Mouse (Mus musculus): ENCODE results near the gene Eef1a1. TPM values are rescaled to one million over a fixed set of nuclear protein-coding genes. Genes with fewer than 3 reads are reported as not detected.
"Not testable (repeated sequence)": the region's sequence is repeated elsewhere in the genome, so short reads cannot be mapped to it uniquely, and the experiment has no call there.

Gene Eef1a1
- polyA plus RNA-seq, 1 experiment = 2,427 TPM

DNA sequence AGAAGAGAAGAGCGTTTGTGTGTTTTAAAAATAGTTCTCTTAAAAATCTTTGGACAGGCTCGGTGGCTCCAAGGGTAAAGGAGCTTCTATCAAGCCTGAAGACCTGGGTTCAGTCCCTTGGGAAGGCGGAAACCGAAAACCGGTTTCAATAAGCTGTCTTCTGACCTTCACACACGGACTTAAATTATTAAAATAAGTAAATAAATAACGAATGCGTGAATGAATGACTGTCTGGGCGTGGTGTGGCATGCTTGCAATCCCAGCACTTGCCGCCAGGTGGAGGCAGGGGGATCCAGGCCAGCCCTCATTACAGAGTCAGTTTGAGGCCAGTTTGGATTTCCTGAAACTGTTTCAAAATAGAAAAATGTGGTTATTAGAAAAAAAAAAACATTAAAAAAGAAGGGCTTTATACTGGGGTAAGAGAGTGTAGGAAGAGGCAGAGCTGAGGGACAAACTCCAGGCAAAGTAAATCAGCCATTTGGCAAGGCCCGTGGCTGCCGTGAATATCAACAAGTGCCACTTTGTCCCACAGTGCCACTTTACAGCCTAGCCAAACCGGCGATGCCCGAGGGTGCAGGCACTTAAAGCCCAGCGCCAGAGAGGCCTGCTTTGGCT is 38.9 kb upstream of the Eef1a1 start:
- DNase-seq = peak; percentile 65 to 80
- no peak overlapping the region for H3K27ac ChIP-seq (ENCODE audit: insufficient read depth, low read length)
- H3K27me3 ChIP-seq (ENCODE audit: control insufficient read depth, insufficient read depth, low read length) = no peaks in the 10 kb centered on the region
- H3K4me3 ChIP-seq (replicated peaks; ENCODE audit: insufficient read depth, low read depth, low read length) = peak overlapping the region; percentile 54
- H3K4me1 ChIP-seq (ENCODE audit: control insufficient read depth, insufficient read depth, low read length) = no peaks in the 10 kb centered on the region
- TF ChIP-seq POLR2A (IDR thresholded peaks at IDR 0.05; ENCODE audit: borderline replicate concordance, insufficient read depth, low read length) (no peak), CTCF (IDR thresholded peaks at IDR 0.05; ENCODE audit: borderline replicate concordance, insufficient read depth, low read depth, low read length) (peak; percentile 89)
- 1% methylated on average over 16 of the region's 16 CpGs for WGBS

DNA sequence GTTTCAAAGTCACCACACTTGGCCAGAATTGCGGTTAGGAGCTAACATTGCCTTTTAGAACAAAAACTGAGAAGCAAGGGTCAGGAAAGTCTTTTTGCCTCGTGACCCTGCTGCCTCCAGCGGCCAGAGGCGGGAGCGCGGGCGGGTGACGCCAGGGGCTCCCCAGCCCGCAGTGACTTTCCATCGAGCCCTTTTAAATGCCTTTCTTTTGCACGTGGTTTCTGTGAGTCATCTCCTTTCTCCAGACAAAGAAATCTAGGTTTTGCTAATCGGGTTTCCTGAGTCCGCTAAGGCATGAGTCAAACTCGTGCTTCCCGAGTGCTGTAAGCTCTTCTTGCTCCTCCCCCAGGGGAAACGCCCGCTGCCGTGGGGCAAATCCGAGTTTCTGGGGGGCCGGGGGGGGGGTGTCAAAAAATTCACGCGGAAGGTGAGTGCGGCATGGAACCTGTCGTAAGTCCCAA is 38.4 kb upstream of the Eef1a1 start:
- Histone ChIP-seq H3K27ac (ENCODE audit: insufficient read depth, low read length) (no peak overlapping the region), H3K4me1 (ENCODE audit: control insufficient read depth, insufficient read depth, low read length) (no peaks in the 10 kb centered on the region), H3K4me3 (replicated peaks; ENCODE audit: insufficient read depth, low read depth, low read length) (peak overlapping the region; percentile 54), H3K27me3 (ENCODE audit: control insufficient read depth, insufficient read depth, low read length) (no peaks in the 10 kb centered on the region)
- peak; percentile 68 to 73 for DNase-seq
- under 1% methylated on average over 24 of the region's 24 CpGs for WGBS
- TF ChIP-seq POLR2A (IDR thresholded peaks at IDR 0.05; ENCODE audit: borderline replicate concordance, insufficient read depth, low read length) = no peak
- TF ChIP-seq CTCF (IDR thresholded peaks at IDR 0.05; ENCODE audit: borderline replicate concordance, insufficient read depth, low read depth, low read length) = peak; percentile 80

DNA sequence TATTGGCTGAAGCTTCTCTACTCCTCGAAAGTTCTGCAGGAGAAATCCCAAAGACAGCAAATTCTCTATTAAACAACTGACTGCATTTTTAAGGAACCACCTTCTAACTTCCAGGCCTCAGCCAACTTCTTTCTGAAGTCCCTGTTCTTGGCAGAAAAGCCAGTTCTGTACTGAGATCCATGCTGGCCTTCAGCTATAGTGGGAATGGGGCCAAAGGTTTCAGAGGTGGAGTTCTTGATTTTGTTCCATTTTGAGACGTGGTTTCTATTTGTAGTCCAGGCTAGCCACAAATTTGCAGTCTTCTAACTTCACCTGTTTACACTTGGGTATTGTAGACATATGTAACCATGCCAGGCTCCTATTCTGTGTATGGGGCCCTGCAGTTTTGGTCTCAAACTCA is 37.3 kb upstream of the Eef1a1 start:
- Histone ChIP-seq H3K27ac (ENCODE audit: insufficient read depth, low read length) (no peak overlapping the region), H3K4me3 (replicated peaks; ENCODE audit: insufficient read depth, low read depth, low read length) (no peak overlapping the region), H3K4me1 (ENCODE audit: control insufficient read depth, insufficient read depth, low read length) (no peaks in the 10 kb centered on the region), H3K27me3 (ENCODE audit: control insufficient read depth, insufficient read depth, low read length) (no peaks in the 10 kb centered on the region)
- DNase-seq = no peak
- TF ChIP-seq CTCF (IDR thresholded peaks at IDR 0.05; ENCODE audit: borderline replicate concordance, insufficient read depth, low read depth, low read length) = no peak
- TF ChIP-seq POLR2A (IDR thresholded peaks at IDR 0.05; ENCODE audit: borderline replicate concordance, insufficient read depth, low read length) = no peak
- 63% methylated on average over 2 of the region's 2 CpGs for WGBS

DNA sequence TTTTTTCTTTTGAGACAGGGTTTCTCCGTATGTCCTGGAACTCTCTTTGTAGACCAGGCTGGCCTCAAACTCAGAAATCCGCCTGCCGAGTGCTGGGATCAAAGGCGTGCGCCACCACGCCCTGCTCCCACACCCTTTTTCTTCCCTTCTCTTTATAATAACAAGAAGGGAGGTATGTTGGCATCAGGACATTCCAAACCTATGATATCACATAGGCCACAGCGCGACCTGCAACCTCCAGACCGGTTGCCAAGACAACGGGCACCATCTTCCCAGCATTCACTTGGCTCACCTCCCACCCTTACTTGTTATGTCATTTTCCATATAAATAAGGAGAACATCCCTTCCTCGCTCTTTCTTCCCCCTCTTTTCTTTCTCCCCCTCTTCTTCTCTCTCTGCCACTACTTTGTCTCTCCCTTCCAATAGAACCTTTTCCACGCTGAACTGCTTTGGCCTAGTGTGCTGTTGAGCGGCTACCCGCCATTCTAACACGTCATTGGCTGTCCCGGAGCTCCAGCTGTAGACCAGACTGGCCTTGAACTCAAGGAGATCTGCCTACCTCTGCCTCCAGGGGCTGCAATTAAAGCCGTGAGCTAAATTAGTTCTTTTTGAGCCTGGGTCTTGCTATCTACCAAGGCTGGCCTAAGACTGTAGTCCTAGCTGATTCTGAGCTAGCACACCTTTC is 36.6 kb upstream of the Eef1a1 start:
- H3K27ac ChIP-seq (ENCODE audit: insufficient read depth, low read length) = no peak overlapping the region
- no peaks in the 10 kb centered on the region for H3K27me3 ChIP-seq (ENCODE audit: control insufficient read depth, insufficient read depth, low read length)
- H3K4me1 ChIP-seq (ENCODE audit: control insufficient read depth, insufficient read depth, low read length) = peaks cover 4% of the 10 kb centered on the region; the same call in 1 of the 2 replicates
- TF ChIP-seq CTCF (IDR thresholded peaks at IDR 0.05; ENCODE audit: borderline replicate concordance, insufficient read depth, low read depth, low read length) (no peak), POLR2A (IDR thresholded peaks at IDR 0.05; ENCODE audit: borderline replicate concordance, insufficient read depth, low read length) (no peak)
- DNase-seq = no peak
- WGBS = 93% methylated on average over 17 of the region's 17 CpGs
- H3K4me3 ChIP-seq (replicated peaks; ENCODE audit: insufficient read depth, low read depth, low read length) = no peak overlapping the region

DNA sequence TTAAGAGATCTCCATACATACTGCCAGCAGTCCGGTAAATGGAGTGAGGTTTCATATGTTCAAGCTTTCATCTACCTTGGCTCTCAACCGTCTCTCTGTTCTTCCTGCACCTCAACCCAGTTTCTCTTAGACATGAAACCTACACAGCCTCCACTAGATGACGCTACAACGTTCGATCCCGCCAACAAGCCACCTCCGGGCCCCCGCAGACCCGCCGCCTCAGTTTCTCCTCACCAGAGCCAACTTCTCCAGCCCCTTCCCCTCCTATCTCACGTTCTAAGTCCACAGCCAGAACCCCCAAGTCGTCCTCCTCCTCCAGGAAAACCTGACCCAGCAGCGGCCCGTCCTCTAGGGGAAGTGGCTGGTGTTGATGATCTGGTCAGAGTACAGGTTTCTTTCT is 32.7 kb upstream of the Eef1a1 start:
- no peak for TF ChIP-seq POLR2A (IDR thresholded peaks at IDR 0.05; ENCODE audit: borderline replicate concordance, insufficient read depth, low read length)
- 0 out of 2 replicates have a peak, but pooled peaks have one; percentile 13 for TF ChIP-seq CTCF (IDR thresholded peaks at IDR 0.05; ENCODE audit: borderline replicate concordance, insufficient read depth, low read depth, low read length)
- Histone ChIP-seq H3K27me3 (ENCODE audit: control insufficient read depth, insufficient read depth, low read length) (no peaks in the 10 kb centered on the region), H3K27ac (ENCODE audit: insufficient read depth, low read length) (no peak overlapping the region), H3K4me3 (replicated peaks; ENCODE audit: insufficient read depth, low read depth, low read length) (no peak overlapping the region), H3K4me1 (ENCODE audit: control insufficient read depth, insufficient read depth, low read length) (peaks cover 6% of the 10 kb centered on the region; the same call in 1 of the 2 replicates)
- DNase-seq = no peak
- 50% methylated on average over 14 of the region's 14 CpGs for WGBS

DNA sequence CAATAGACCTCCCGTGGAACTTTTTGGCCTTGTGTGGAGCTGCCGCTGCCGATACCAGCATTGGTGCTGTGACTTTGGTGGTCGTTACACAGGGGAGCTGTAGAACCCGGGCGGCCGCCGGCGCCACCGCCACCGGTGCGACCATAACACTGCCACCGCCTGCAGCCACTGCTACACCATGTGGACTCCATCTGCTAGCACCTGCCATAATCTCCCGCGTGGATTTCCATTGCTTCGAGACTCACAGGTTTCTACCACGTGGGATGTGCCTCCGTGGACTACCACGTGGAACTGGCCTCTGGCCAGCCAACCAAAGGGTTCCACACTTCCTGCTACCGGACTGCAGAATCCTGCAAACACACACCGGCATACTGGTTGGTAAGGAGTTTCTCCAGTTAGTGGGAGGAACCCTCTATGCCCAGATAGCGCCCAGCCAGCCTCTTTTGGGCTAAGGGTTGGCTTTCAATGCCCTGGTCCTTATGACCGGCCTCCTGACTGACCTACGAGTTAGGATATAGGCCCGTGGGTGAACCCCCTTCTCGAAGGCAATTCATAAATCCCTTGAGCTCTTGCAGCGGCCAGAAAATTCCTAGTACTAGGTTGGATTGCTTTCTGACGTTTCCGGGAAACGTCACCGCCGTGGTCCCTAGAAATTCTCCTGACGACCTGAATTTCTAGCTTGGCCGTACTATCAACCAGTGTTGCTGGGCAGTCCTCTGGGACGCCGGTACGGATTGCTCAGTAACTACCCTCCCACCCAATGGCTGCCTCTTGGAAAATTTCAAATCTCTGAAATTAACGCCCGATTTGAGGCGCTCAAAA is 32.0 kb upstream of the Eef1a1 start:
- Histone ChIP-seq H3K4me1 (ENCODE audit: control insufficient read depth, insufficient read depth, low read length) (peaks cover 6% of the 10 kb centered on the region; the same call in 1 of the 2 replicates), H3K27ac (ENCODE audit: insufficient read depth, low read length) (no peak overlapping the region), H3K4me3 (replicated peaks; ENCODE audit: insufficient read depth, low read depth, low read length) (peak overlapping the region; percentile 36), H3K27me3 (ENCODE audit: control insufficient read depth, insufficient read depth, low read length) (no peaks in the 10 kb centered on the region)
- 12% methylated on average over 40 of the region's 40 CpGs for WGBS
- DNase-seq = peak; percentile 48 to 55
- TF ChIP-seq POLR2A (IDR thresholded peaks at IDR 0.05; ENCODE audit: borderline replicate concordance, insufficient read depth, low read length) = no peak
- TF ChIP-seq CTCF (IDR thresholded peaks at IDR 0.05; ENCODE audit: borderline replicate concordance, insufficient read depth, low read depth, low read length) = no peak

DNA sequence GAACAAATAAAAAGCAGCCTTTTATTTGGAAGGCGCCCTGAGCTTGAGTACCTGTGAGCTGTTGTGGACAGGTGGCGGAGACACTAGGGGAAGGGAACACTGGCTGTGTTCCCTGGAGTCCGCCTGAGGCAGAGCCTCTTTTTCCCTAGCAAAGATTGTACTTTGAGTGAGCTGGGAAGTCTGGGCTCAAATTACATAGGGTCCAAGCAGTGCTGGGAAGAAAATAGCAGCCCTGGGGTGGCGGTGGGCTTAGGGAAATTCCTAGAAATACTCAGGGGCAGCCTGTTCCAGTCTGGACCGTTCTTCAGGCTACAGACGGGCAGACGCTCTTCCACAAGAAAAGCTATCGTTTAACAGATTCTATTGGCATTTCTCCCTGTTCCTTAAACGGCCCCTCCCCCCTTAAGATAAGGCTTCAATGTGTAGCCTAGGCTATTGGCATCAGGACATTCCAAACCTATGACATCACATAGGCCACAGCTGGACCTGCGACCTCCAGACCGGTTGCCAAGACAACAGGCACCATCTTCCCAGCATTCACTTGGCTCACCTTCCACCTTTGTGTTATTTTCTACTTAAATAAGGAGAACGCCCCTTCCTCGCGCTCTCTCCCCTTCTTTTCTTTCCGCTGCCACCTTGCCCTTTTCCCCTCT is 31.3 kb upstream of the Eef1a1 start:
- H3K27ac ChIP-seq (ENCODE audit: insufficient read depth, low read length) = no peak overlapping the region
- H3K4me1 ChIP-seq (ENCODE audit: control insufficient read depth, insufficient read depth, low read length) = peaks cover 6% of the 10 kb centered on the region; the same call in 1 of the 2 replicates
- peak in 1 of 2 experiments; percentile 21 for DNase-seq
- peak overlapping the region; percentile 36 for H3K4me3 ChIP-seq (replicated peaks; ENCODE audit: insufficient read depth, low read depth, low read length)
- no peaks in the 10 kb centered on the region for H3K27me3 ChIP-seq (ENCODE audit: control insufficient read depth, insufficient read depth, low read length)
- 14% methylated on average over 15 of the region's 15 CpGs for WGBS
- TF ChIP-seq CTCF (IDR thresholded peaks at IDR 0.05; ENCODE audit: borderline replicate concordance, insufficient read depth, low read depth, low read length) (no peak), POLR2A (IDR thresholded peaks at IDR 0.05; ENCODE audit: borderline replicate concordance, insufficient read depth, low read length) (no peak)

DNA sequence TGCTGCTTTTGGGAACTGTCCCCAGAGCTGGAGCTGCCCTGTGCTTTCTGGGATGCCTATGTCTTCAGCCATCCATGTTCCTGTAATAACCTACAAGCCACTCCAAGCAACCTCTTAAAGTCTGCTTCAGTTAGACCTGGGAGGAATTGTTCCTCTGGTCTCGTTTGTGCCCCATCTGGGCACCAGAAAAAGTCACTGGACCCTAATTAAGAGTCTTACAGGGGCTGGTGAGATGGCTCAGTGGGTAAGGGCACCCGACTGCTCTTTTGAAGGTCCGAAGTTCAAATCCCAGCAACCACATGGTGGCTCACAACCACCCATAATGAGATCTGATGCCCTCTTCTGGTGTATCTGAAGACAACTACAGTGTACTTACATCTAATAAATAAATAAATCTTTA is 28.3 kb upstream of the Eef1a1 start:
- H3K4me3 ChIP-seq (replicated peaks; ENCODE audit: insufficient read depth, low read depth, low read length); H3K27ac ChIP-seq (ENCODE audit: insufficient read depth, low read length); H3K27me3 ChIP-seq (ENCODE audit: control insufficient read depth, insufficient read depth, low read length); DNase-seq; H3K4me1 ChIP-seq (ENCODE audit: control insufficient read depth, insufficient read depth, low read length): not testable (repeated sequence)
- 73% methylated on average over 3 of the region's 3 CpGs for WGBS
